Mouse (Mus musculus) liver, embryonic 12.5 days (tissue): ENCODE measurements around the gene Hist1h2bh. TPM values are rescaled to one million over a fixed set of nuclear protein-coding genes. Genes with fewer than 3 reads are reported as not detected.
"Not testable (repeated sequence)": the region's sequence is repeated elsewhere in the genome, so short reads cannot be mapped to it uniquely, and the experiment has no call there.

Experiments used
- ATAC-seq: fragments of 200-750 bp; cut with Nextera tagmentation; 2 replicates; pipeline ENCODE4 v1.8.0; 2017; ENCODE audit warnings: moderate number of reproducible peaks, mild to moderate bottlenecking, moderate library complexity
- H3K27ac ChIP-seq: fragments of 300-500 bp; sonication (generic); 2 replicates; pipeline ENCODE4 v1.5.1; 2016; ENCODE audit warnings: mild to moderate bottlenecking
- H3K27me3 ChIP-seq: fragments of 300-500 bp; sonication (generic); replicated peaks from 2 replicates; pipeline ENCODE4 v1.6.1; 2016; ENCODE audit warnings: mild to moderate bottlenecking, moderate library complexity
- H3K36me3 ChIP-seq: fragments of 300-500 bp; sonication (generic); 2 replicates; pipeline ENCODE4 v1.6.1; 2016; ENCODE audit warnings: mild to moderate bottlenecking, moderate library complexity
- H3K4me1 ChIP-seq: fragments of 300-500 bp; sonication (generic); 2 replicates; pipeline ENCODE4 v1.6.1; 2016
- H3K4me2 ChIP-seq: fragments of 300-500 bp; sonication (generic); 2 replicates; pipeline ENCODE4 v1.6.1; 2016; ENCODE audit warnings: mild to moderate bottlenecking, moderate library complexity
- H3K4me3 ChIP-seq: fragments of 300-500 bp; sonication (generic); 2 replicates; pipeline ENCODE4 v1.5.1; 2016; ENCODE audit warnings: mild to moderate bottlenecking, moderate library complexity
- H3K9ac ChIP-seq: fragments of 300-500 bp; sonication (generic); 2 replicates; pipeline ENCODE4 v1.6.1; 2016; ENCODE audit warnings: mild to moderate bottlenecking, moderate library complexity
- H3K9me3 ChIP-seq: fragments of 300-500 bp; sonication (generic); replicated peaks from 2 replicates; pipeline ENCODE4 v1.6.1; 2016; ENCODE audit warnings: mild to moderate bottlenecking, moderate library complexity
- WGBS: fragments of 180-500 bp; shearing (Covaris S2); methylation state at CpG from one replicate; pipeline ENCODE4 v1.1.7; 2016; ENCODE audit not compliant: insufficient replicate concordance; 5-methylcytosine and 5-hydroxymethylcytosine counted together
- polyA plus RNA-seq: library from polyadenylated mRNA; unstranded; fragments of >200 nt; fragmentation: Nextera tagmentation; extraction: Ambion mirVana; gene quantifications from 2 replicates; pipeline ENCODE4 v1.2.1, GENCODE M21; 2016

The Hist1h2bh gene
- polyA plus RNA-seq, 1 experiment from 2014 or later: 1.5 TPM

DNA sequence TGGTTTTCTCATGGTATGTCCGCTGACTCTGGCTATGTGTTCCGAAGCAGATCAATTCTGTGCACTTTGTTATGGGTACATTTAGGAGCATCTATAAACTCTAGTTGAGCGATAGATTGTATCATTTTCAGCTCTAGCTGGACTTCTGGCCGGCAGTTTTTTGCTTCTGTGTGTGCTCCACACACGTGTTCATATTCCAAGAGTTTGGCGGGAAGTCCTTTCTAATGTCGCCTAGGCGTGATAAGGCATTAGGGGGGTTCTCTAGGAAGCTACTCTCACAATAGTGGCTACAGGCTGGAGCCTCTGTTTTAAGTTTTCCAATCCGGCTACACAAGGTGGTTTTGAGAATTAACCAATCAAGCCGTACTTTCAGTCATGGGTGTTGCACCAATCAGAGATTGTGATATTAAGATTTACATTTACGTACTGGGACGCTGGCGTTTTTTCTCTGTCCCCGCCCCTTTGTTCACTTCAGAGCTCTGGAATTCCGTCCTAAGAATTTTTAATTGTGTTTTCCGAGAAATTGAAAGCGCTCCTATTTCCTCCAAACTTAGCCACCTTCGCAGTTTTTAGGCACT, 12.7 kb upstream of the Hist1h2bh start:
- 1% methylated on average over 18 of the region's 18 CpGs for WGBS
- Histone ChIP-seq H3K4me2 (peak overlapping the region; percentile 79), H3K27ac (peak overlapping the region; percentile 99), H3K27me3 (no peaks in the 10 kb centered on the region), H3K4me1 (peaks cover 53% of the 10 kb centered on the region), H3K9ac (peak overlapping the region; percentile 90), H3K36me3 (no peaks in the 10 kb centered on the region), H3K9me3 (no peaks in the 10 kb centered on the region), H3K4me3 (peak overlapping the region; percentile 60)
- peak; percentile 55 for ATAC-seq

DNA sequence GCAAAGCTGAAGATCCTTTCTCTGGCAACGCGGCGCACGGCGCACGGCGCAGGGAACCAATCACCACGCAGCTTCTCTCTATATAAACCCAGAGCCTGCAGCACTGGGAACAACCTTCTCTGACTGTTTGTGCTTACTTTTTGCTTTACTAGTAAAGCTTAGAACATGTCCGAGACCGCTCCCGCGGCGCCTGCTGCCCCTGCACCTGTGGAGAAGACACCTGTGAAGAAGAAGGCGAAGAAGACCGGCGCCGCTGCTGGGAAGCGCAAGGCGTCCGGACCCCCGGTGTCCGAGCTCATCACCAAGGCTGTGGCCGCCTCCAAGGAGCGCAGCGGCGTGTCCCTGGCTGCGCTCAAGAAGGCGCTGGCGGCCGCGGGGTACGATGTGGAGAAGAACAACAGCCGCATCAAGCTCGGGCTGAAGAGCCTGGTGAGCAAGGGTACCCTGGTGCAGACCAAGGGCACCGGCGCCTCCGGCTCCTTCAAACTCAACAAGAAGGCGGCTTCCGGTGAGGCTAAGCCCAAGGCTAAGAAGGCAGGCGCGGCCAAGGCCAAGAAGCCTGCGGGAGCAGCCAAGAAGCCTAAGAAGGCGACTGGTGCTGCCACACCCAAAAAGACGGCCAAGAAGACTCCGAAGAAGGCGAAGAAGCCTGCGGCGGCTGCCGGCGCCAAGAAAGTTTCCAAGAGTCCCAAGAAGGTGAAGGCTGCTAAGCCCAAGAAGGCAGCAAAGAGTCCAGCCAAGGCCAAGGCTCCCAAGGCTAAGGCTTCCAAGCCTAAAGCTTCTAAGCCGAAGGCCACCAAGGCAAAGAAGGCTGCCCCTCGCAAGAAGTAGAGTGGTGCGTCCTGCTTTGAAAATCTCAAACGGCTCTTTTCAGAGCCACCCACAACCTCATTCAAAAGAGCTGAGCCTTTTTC, 12.0 kb upstream of the Hist1h2bh start:
- no peaks in the 10 kb centered on the region for H3K36me3 ChIP-seq
- peak; percentile 79 for ATAC-seq
- H3K4me3 ChIP-seq: peak overlapping the region; percentile 60
- peak overlapping the region; percentile 99 for H3K27ac ChIP-seq
- peak overlapping the region; percentile 90 for H3K9ac ChIP-seq
- H3K4me2 ChIP-seq: peak overlapping the region; percentile 79
- H3K4me1 ChIP-seq: peaks cover 52% of the 10 kb centered on the region
- no peaks in the 10 kb centered on the region for H3K9me3 ChIP-seq
- no peaks in the 10 kb centered on the region for H3K27me3 ChIP-seq
- WGBS: 1% methylated on average over 54 of the region's 54 CpGs

DNA sequence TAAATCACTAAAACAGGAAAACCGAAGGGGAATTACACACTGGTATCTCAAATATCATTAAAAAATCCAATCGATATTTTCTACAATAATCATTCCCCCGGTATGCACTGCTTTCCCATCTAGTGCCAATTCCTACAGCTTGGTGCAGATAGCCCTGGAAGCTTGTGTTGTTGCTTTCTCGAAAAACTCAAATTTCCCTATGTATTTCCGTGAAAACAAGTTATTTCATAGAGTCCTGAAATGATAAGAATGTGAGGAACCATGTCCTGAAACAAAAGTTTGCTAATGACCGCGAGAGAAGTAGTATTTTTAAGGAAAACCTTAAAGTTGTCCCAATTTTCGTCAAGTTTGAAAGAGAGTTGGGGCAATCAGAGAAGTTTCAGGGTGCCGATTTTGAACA, 11.2 kb upstream of the Hist1h2bh start:
- WGBS: 17% methylated on average over 9 of the region's 9 CpGs
- peak overlapping the region; percentile 99 for H3K27ac ChIP-seq
- H3K4me1 ChIP-seq: peaks cover 59% of the 10 kb centered on the region
- H3K4me3 ChIP-seq: peak overlapping the region; percentile 60
- peak overlapping the region; percentile 90 for H3K9ac ChIP-seq
- no peaks in the 10 kb centered on the region for H3K9me3 ChIP-seq
- H3K27me3 ChIP-seq: no peaks in the 10 kb centered on the region
- no peak for ATAC-seq
- H3K4me2 ChIP-seq: peak overlapping the region; percentile 79
- H3K36me3 ChIP-seq: no peaks in the 10 kb centered on the region

DNA sequence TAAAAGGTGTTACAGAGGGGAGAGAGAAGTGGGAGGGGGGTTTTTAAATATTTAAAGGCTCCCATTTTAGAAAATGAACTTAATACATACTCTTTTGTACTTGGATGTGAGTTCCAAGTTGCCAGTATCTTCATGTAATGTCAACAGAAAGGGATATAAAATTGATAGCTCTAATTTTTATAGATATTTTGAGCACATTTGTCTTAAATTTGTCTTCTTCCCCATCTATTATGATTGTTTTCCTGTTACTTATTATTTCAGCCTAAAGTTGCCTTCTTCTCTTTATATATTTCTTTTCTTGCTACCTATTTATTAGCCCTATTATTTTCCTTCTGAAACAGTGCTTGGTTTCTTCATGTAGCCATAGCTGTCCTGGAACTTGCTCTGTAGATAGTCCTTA, 9.8 kb upstream of the Hist1h2bh start, which contains the start of gene Hist1h1d:
Hist1h1d (plus strand) TSS at position 301 of the 400 bp plus-strand sequence.
- no peak for ATAC-seq

DNA sequence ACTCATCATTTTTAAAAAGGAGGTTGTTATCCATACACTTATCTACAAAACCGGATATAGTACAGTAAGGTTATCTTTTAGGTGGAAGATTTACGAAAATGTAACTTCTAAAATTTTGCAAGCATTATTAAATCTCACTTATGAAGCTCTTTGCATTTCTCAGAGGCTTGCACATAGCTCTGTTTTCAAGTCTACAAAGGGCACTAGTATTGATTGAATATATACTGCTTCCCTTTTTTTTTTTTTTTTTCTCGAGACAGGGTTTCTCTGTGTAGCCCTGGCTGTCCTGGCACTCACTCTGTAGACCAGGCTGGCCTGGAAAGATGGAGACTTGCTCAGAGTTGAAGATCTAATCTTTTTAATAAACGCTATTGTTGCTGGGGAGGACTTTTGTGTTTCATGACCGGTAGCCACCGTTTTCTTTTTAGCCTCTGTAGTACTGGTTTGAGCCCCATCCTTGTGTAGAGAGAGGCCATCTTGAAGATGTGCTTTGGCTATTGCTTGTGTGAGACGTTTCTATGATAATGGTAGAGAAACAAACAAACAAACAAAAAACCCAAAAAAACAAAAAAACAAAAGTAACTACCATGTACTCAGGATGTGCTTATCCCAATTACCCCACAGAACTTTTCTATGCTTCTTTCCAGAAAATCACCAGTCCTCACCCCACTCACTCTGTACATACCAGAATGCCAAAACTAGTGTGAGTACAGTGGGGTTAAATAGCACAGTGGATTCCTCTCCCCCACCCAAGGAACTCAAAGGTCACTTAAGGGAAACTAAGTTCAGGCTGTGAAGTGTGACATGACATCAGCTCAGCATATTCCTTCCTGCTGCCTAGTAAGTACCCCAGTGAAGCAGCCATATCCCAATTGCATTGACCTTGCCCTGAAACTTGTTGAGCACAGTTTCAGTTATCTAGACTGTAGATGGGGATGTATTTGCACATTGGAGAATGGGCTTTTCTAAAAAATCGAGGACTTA, 9.0 kb upstream of the Hist1h2bh start:
- H3K4me3 ChIP-seq: peak overlapping the region; percentile 56
- no peaks in the 10 kb centered on the region for H3K27me3 ChIP-seq
- H3K9ac ChIP-seq: peak overlapping the region; percentile 78
- 34% methylated on average over 8 of the region's 8 CpGs for WGBS
- ATAC-seq: no peak
- no peaks in the 10 kb centered on the region for H3K9me3 ChIP-seq
- H3K27ac ChIP-seq: peak overlapping the region; percentile 99
- H3K4me1 ChIP-seq: peaks cover 67% of the 10 kb centered on the region
- H3K4me2 ChIP-seq: peak overlapping the region; percentile 71
- no peaks in the 10 kb centered on the region for H3K36me3 ChIP-seq

More for the DNA sequence above, 9.8 kb upstream of the Hist1h2bh start, which contains the start of gene Hist1h1d:
- H3K9ac ChIP-seq: peak within 1 kb of the TSS; percentile 90
- H3K36me3 ChIP-seq: no peaks in the 10 kb centered on the region
- H3K27ac ChIP-seq: peak within 1 kb of the TSS; percentile 99
- H3K4me1 ChIP-seq: peaks cover 70% of the 10 kb centered on the region
- H3K27me3 ChIP-seq: no peaks in the 10 kb centered on the region
- no peak within 1 kb of the TSS for H3K4me3 ChIP-seq
- H3K4me2 ChIP-seq: peak within 1 kb of the TSS; percentile 79
- no peaks in the 10 kb centered on the region for H3K9me3 ChIP-seq

DNA sequence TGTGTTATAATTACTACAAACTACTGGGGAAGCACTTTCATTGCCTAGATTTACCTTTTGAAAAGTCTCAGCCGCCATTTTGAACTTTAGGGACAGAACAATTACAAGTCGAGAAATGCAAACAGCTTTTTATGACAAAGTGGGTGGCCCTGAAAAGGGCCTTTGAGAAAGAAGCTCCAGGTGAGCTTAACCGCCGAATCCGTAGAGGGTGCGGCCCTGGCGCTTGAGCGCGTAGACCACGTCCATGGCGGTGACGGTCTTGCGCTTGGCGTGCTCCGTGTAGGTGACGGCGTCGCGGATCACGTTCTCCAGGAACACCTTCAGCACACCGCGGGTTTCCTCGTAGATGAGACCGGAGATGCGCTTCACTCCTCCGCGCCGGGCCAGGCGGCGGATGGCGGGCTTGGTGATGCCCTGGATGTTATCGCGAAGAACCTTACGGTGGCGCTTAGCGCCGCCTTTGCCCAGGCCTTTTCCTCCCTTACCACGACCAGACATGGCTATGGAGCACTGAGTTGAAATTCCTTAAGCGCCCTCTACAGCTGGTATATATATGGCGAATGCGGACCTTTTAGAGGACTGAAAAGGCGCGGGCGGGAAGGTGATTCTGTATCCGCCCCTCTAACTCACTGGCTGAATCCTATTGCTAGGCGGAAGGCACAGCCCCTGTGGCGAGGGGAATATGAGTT, 8.1 kb upstream of the Hist1h2bh start, which contains the start of gene Hist1h4f:
Hist1h4f (minus strand) TSS at position 503 of the 689 bp plus-strand sequence.
- H3K4me3 ChIP-seq: peak within 1 kb of the TSS; percentile 56
- peak; percentile 71 for ATAC-seq
- WGBS: under 1% methylated on average over 47 of the region's 47 CpGs
- H3K9me3 ChIP-seq, H3K27me3 ChIP-seq, H3K36me3 ChIP-seq: not testable (repeated sequence)
- H3K27ac ChIP-seq: peak within 1 kb of the TSS; percentile 99
- peaks cover 67% of the 10 kb centered on the region for H3K4me1 ChIP-seq
- H3K4me2 ChIP-seq: peak within 1 kb of the TSS; percentile 71
- H3K9ac ChIP-seq: peak within 1 kb of the TSS; percentile 78

DNA sequence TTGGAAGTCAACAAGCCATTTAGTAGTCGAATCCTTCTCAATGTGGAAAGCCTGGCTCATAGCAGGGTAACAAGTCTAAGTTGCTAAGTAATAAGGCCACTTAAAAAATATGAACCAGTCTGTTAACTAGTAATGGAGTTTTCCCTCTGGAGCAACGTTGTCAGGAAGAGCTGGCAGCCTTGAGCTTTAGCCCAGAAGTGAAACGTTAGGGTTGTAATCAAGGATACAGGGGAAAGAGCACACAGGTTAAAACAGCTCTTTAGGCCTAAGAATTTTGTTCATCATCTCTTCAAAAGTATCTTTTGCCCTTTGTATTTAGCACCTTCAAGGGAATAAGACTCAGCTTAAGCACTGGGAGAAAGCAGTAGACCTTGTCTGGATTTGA, 7.6 kb upstream of the Hist1h2bh start:
- Histone ChIP-seq H3K27ac (peak overlapping the region; percentile 99), H3K4me1 (peaks cover 65% of the 10 kb centered on the region), H3K36me3 (no peaks in the 10 kb centered on the region), H3K9me3 (no peaks in the 10 kb centered on the region), H3K4me3 (peak overlapping the region; percentile 56), H3K4me2 (peak overlapping the region; percentile 71), H3K9ac (peak overlapping the region; percentile 78), H3K27me3 (no peaks in the 10 kb centered on the region)
- WGBS: 4% methylated on average over 3 of the region's 3 CpGs
- peak; percentile 1; the same call in 1 of the 2 replicates for ATAC-seq

DNA sequence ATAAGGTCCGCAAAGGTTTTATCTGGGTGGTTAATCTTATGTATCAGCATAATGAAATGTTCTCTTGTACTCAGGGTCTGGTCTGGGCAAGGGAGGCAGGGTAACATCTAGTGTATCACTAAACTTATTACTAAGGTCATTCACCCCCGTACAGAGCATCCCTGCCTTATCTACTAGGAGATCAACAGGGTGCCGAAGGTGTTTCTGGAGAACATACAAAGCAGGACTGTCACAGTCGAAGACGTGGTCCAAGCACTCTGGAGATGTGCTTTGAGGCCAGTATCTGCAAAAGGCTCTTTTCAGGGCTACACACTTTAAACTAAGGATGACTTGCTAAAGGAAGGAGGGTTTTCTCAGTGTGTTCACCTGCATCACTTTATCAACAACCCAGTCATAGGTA, 3.5 kb upstream of the Hist1h2bh start:
- H3K36me3 ChIP-seq: no peaks in the 10 kb centered on the region
- no peaks in the 10 kb centered on the region for H3K9me3 ChIP-seq
- 69% methylated on average over 5 of the region's 5 CpGs for WGBS
- peak overlapping the region; percentile 53; the same call in 1 of the 2 replicates for H3K4me2 ChIP-seq
- peak overlapping the region; percentile 7 for H3K9ac ChIP-seq
- peaks cover 36% of the 10 kb centered on the region for H3K4me1 ChIP-seq
- no peaks in the 10 kb centered on the region for H3K27me3 ChIP-seq
- peak overlapping the region; percentile 80 for H3K27ac ChIP-seq
- no peak overlapping the region for H3K4me3 ChIP-seq
- ATAC-seq: no peak

DNA sequence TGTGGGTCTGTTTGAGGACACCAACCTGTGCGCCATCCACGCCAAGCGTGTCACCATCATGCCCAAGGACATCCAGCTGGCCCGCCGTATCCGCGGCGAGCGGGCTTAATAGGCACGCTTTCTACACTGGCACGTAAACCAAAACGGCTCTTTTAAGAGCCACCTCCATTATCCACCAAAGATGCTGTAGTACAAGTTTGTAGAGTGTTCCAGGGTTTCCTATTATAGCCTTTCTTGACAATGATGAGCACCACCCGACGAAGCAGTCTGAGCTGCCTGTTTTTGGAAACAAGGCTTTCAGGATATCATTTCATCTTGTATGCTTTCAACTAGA, 1.6 kb upstream of the Hist1h2bh start:
- not testable (repeated sequence) for H3K27me3 ChIP-seq, H3K9me3 ChIP-seq, ATAC-seq, H3K36me3 ChIP-seq
- H3K4me3 ChIP-seq: peak overlapping the region; percentile 54
- WGBS: 0% methylated on average over 11 of the region's 14 CpGs
- H3K27ac ChIP-seq: peak overlapping the region; percentile 98
- H3K9ac ChIP-seq: peak overlapping the region; percentile 73
- peak overlapping the region; percentile 76 for H3K4me2 ChIP-seq
- H3K4me1 ChIP-seq: peaks cover 34% of the 10 kb centered on the region

- H3K27me3 ChIP-seq: no peaks in the 10 kb centered on the region
- H3K9ac ChIP-seq: peak within 1 kb of the TSS; percentile 84
- H3K4me3 ChIP-seq: peak within 1 kb of the TSS; percentile 62
- peak within 1 kb of the TSS; percentile 98 for H3K27ac ChIP-seq
- H3K9me3 ChIP-seq: no peaks in the 10 kb centered on the region
- H3K4me2 ChIP-seq: peak within 1 kb of the TSS; percentile 76
- ATAC-seq: peak; percentile 78
- WGBS: under 1% methylated on average over 32 of the region's 45 CpGs
- H3K36me3 ChIP-seq: no peaks in the 10 kb centered on the region
- peaks cover 28% of the 10 kb centered on the region for H3K4me1 ChIP-seq
These were observed 984 bp upstream of the Hist1h2bh start, which contains the start of gene Hist1h3f for GRCm38 (mm10) chr13:23543965-23544786. Gene Hist1h3f (plus strand): TSS chr13:23544052.
